Mouse (Mus musculus) liver, adult 2 months (tissue): ENCODE results near the gene Slc35b2.

Source experiments
- CTCF ChIP-seq: fragments of 200-500 bp; IDR thresholded peaks from 2 replicates; pipeline ENCODE4 v1.5.1; 2011; ENCODE audit warnings: low read depth, low read length, control low read depth
- POLR2A ChIP-seq: fragments of 200-500 bp; IDR thresholded peaks from 2 replicates; pipeline ENCODE4 v1.6.1; 2011; ENCODE audit warnings: low read length, control low read depth; ENCODE audit not compliant: insufficient read depth; ENCODE audit errors: extremely low read depth

DNA sequence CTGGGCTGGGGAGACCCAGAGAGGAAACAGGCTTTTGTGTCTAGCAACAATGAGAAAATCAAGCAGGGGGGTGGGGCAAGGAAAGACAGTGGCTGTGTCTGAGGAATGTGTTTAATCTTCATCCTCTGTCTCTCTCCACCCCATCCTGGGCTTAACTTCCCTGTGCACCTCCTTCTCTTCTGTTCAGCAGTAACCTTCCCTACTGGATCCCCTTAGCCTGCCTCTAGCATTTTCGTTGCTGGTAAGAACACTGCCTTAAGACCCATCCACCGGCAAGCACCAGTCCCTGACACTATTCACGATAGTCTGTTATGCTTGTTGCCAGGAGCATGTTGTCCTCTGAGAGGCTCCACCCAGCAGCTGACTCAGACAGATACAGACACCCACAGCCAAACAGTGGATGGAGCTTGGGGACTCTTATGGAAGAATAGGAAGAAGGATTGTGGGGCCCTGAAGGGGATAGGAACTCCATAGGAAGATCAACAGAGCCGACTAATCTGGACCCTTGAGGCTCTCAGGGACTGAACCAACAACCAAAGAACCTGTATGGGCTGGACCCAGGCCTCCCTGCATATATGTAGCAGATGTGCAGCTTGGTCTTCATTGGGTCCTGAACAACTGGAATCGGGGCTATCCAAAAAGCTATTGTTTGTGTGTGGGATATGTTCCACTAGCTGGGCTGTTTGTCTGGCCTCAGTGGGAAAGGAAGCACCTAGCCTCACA lies 46.6 kb downstream of the Slc35b2 start:
- no peak for TF ChIP-seq POLR2A
- no peak for TF ChIP-seq CTCF
